Mouse (Mus musculus) regulatory T cell (primary cell): Measurements from ENCODE around the gene Trpd52l3.
"Not testable (repeated sequence)": the region's sequence is repeated elsewhere in the genome, so short reads cannot be mapped to it uniquely, and the experiment has no call there.

ENCODE experiments used
- in situ Hi-C: fragments of 300-600 bp; cut with MboI, MseI; formaldehyde crosslinking; loops from one replicate; pipeline ENCODE4 v1.15.1; 2025; ENCODE audit warnings: high pct_unique_total_duplicates

Trpd52l3 gene

DNA sequence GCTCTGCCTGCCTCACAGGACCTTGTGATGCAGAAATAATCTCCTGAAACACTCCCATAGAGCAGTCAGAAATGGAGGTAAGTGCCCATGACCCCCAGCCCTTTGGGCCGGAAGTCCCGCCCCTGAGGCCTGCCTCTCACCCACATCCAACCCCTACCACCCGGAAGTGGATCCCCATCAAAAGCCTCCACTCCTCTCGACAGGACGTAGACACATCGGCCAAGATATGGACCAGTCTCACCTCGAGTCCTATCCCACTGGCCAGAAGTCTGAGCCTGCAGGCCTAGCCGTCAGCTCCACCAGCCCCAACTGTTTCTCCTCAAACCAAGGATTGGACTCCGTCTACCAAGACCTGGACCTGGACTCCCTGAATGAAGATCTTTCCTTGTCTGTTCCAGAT, at the start of gene Trpd52l3:
Trpd52l3 (plus strand) TSS at position 170 of the 400 bp plus-strand sequence.
- in situ Hi-C loops = no loop called here

GRCm38 (mm10) chr19:29953833-29954232, 49.8 kb upstream of the Trpd52l3 start:
- in situ Hi-C loops = loop anchor here (10.0 kb wide), 1 partner anchor 1081 kb away; no protein-coding TSS in a partner anchor

GRCm38 (mm10) chr19:29955454-29955853, 48.1 kb upstream of the Trpd52l3 start:
- in situ Hi-C loops = loop anchor here (10.0 kb wide), 1 partner anchor 1079 kb away; no protein-coding TSS in a partner anchor

GRCm38 (mm10) chr19:29960906-29961305, 42.7 kb upstream of the Trpd52l3 start:
- in situ Hi-C loops = no loop called here

DNA sequence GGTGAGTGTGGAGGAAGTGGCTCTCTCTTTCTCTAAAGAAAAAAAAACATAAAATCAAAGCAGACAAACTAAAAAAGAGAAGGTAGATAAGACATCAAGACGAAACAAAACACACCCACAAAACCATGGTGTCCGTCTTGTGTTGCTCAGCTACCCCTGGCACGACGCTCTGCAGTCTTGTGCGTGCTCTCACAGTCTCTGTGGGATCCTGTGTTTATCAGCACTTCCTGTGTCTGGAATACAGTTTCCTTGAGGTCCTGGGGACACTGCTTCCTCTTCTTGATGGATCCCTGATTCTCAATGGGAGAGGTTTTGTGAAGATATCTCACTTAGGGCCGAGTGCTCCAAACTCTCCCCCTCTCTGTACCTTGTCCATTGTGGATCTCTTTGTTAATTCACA, 41.7 kb upstream of the Trpd52l3 start:
- in situ Hi-C loops = no loop called here

- in situ Hi-C loops = no loop called here
Observed at GRCm38 (mm10) chr19:29963598-29964092, 39.9 kb upstream of the Trpd52l3 start.

DNA sequence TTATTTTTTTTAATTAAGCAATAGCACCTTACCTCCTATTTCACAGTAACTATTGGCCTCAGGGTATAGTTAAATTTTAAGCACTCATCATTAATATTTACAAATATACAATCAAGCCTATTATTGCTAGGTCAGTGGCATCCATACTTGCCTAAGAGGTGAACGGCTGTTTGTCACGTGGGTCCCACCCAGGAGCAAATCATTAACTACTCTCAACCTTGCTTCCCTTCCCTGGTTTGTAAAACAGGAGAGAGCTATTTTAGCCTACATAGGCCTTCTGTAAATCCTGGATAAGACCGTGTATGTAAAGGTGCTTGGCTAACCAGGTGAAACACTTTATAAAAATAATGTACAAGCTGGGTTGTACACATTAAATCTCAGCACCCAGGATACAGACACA, 35.6 kb upstream of the Trpd52l3 start:
- in situ Hi-C loops = no loop called here

DNA sequence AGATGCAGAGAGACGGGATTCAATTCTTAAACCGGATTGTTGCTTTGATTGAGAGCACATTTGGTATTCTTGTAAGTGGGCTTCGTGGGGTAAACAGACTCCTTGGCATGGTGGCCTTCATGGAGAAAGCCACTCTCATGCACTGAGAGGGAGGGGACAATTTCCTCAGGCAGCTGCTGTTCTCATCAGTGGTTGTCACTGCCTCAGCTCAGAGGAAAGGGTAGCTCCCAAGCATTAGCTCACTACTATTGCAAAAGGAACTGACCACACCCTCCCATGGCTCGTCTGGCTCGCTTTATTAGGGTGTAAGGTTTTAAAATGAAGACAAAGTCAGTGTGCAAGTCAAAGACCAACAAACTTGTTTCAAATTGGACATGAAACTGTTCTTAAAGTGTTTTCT, 30.2 kb upstream of the Trpd52l3 start:
- in situ Hi-C loops = no loop called here

DNA sequence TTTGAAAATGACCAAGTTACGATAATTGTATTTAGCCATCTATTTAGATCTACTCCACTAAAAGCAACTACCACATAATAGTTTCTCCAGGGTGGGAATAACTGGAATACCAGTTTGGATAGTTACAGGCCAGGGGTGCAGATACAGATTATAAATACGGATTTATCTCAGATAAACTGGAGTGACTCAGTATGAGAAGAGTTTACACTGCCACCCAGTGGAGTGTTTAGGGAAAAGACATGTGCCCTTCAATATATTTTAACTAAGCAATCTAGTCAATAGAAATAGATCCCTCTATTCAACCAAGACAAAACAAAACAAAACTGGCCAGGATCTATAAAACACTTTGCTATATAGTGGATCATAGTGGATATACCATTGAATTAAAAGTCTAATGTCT, 24.7 kb upstream of the Trpd52l3 start:
- in situ Hi-C loops = loop anchor here (5.0 kb wide), 1 partner anchor 157 kb away; no protein-coding TSS in a partner anchor

DNA sequence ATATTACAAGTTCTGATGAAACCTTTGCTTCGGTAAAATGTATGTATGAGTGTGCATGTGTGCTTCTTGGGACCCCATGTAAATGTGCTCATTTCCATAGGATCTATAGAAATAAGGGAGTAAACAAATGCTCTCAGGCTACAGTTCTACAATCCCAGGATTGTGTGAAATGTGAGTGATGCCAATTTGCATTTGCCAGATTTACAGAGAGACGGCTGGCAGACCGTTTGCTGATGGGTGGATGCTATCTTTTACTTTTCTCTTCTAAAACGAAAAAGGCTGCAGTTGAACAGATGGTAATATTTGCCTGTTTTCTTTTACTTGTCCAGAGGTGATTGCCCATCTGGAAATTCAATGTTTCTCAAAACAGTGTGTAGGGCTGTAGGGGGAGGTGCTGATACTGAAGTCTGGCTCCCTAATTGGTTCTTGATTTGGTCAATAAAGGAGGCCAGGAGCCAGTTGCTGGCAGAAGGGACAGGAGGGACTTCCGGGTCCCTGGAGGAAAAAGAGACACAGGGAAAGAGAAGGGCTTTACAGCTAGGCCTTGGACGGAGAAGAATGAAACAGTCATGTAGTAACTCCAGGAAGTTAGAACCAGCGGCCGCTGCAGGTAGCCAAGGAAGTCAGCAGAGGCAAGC, 24.0 kb upstream of the Trpd52l3 start:
- in situ Hi-C loops = loop anchor here (5.0 to 10.0 kb wide), 2 partner anchors 157 to 595 kb away; no protein-coding TSS in a partner anchor

- in situ Hi-C loops = loop anchor here (10.0 kb wide), 1 partner anchor 590 kb away; no protein-coding TSS in a partner anchor
Observed at GRCm38 (mm10) chr19:29984208-29985005, 19.2 kb upstream of the Trpd52l3 start.

- in situ Hi-C loops = loop anchor here (10.0 kb wide), 1 partner anchor 588 kb away; no protein-coding TSS in a partner anchor
Observed at GRCm38 (mm10) chr19:29986464-29987091, 17.0 kb upstream of the Trpd52l3 start.

DNA sequence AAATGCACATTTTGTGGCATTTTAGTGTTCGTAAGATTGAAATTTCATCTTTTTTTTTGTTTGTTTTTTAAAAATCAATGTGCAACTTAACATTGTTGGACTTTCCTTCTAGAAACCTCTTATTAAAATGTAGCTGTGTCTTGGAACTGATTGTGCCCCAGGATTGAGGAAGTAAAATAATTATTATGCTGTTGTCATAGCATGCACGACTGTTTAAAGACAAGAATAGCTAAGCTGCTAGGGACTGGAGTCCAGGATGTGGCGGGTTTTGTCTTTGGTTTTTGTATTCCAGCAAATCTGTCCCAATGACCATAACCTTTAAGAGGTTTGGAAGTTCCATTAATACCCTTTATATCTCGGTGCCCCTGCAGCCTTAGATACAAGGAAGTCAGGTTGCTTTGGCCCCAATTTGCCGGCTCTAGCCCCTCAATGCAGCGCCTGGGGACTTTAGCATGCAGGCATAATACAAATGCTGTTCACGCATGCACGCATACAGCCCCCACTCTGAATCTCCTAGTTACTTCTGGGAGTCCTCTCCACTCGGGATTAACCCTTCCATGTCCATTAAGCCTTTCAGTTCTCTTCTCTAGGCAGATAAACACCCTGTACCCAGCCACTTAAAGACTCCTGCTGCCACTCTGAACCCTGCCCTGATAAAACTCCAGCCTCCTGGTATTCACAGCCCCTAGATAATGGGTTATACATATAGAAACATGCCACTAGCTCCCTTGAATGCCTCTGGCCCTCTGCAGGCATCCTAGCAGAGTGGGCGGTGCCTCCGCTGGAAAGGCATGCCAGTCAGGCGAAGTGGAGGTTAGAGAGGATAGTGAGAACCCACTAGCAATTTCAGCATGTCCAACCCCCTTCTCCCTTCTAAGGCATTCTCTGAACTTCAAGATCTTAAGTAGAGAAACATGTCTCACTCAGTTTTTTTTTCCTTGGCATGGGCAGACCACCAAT, 2.9 kb upstream of the Trpd52l3 start:
- in situ Hi-C loops = no loop called here

DNA sequence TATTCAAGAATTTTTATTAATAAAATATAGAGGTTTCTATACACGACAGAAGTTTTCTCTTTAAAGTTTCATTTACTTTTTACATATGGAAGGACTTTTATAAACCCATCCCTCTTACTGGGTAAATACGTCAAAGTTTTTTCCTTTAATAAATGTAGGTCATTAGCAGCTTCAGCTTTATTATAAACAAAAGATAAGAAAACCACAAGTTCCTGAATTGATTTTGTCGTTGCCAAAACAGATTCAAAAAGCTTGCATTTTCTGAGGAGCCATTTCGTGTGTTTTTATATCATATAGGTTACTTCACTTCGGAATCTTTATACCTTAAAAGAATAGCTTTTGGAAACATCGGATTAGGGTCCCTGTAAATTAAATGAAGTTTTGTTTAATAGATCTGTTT, 2.0 kb upstream of the Trpd52l3 start:
- in situ Hi-C loops = no loop called here

DNA sequence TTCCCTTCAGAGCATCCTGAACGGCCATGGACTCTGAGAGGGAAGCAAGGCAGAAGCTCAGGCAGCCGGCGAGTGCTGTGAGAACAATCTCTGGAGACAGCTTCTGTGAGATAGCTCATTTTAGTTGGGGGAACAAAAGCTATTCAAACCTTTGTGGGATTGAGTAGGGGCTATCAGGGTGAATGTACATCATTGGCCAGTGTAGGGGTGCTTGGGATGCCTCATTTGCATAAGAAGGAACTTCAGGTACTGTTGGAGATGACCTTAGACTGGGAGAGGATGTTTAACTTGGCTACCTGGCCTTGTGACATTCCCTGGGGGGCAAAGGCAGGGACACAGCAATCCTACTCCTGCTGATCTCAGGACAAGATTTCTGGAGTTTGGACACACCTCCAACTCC, 2.8 kb downstream of the Trpd52l3 start:
- in situ Hi-C loops = no loop called here

DNA sequence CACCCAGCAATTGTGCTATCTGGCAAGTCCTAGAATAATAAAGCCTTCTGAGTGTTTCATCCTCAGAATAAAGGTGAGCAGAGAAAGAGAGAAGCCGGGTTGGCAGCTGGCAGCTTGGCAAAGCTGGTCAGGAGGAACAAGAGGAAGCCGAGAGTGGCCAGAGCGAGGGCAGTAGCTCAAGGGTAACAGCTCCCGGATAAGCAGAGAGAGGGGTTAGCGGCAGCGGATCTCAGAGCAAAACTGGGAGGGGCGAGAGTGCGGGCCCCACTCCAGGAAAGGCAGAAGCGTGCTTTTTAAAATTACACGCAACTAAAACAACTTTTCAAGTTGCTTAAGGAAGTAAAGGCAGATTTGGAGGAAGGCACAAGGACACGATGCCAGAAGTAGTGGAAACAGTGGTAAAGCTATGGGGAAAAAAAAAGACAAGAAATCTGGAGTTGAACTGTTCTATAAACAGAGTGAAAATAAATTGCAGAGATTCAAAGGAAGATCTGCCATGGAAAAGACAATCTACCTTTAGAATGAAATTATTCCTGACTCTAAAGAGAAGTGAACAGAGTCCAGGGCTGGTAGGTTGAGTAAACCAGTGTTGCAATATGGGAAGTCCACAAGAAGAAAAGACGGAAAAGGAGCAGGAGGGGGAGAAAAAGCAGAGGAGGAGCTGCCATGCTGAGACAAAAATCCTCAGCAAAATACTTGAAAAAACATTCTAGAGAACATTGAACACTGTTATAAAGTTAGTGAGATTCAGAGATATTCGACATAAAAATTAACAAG, 7.1 kb downstream of the Trpd52l3 start:
- in situ Hi-C loops = no loop called here

GRCm38 (mm10) chr19:30014331-30014730, 10.7 kb downstream of the Trpd52l3 start:
- in situ Hi-C loops = no loop called here

GRCm38 (mm10) chr19:30016156-30016555, 12.6 kb downstream of the Trpd52l3 start:
- in situ Hi-C loops = no loop called here

GRCm38 (mm10) chr19:30023419-30023818, 19.8 kb downstream of the Trpd52l3 start:
- in situ Hi-C loops = not testable (repeated sequence)
